Mouse (Mus musculus) frontal cortex, postnatal 25 days (tissue): ENCODE measurements around the gene Gm29427.
"Not testable (repeated sequence)": the region's sequence is repeated elsewhere in the genome, so short reads cannot be mapped to it uniquely, and the experiment has no call there.

Source experiments
- DNase-seq, 2 experiments: peaks; one replicate each; pipeline ENCODE4 v3.0.0; 2022; ENCODE audit warnings: low spot score in 2 of 2

The Gm29427 gene

DNA sequence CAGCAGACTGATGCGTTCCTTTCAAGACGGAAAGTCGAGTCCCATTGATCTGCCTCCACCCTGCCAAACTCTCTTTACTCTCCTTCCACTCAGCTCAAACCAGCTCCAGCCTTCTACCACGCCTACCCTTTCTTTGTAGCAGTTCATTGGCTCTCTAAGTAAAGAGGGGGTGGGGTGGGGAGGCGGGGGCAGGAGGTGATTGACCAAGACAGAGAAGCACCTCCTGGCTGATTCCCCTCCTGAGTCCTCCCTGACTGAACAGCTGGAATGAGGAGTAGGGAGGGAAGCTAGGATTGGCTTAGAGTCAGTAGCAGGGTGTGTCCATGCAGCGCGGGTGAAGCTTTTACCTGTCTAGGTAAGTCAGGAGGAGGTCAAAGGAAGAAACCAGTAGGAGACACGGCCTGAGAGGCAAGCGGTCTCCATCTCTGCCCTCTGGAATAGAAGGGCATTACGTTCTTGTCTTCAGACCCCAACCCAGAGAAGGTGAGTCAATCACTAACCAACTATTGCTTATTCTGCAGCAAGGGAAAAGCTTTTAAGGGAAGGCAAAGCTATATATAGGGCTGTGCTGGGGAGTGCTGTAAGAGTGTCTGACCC, 16.2 kb upstream of the Gm29427 start, which contains the start of gene AA986860:
Gene AA986860, plus strand, starts transcription at position 236 of the 597 bp plus-strand sequence.
- DNase-seq = no peak

DNA sequence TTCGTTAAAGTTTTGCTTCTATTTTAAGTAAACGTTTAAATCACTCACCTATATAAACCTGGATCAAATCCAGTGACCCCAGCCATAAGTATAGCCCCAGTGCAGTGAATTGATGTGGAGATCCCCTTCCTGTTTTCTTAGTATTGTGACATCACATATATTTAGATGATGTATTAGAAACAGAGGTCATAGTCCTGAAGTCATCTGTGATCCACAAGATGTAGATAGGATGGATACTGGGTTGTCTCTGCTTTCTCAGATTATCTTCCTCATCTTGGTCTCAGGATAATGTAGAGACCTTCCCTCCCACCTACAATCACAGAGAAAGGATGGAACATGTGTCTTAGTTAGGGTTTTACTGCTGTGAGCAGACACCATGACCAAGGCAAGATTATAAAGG, 13.6 kb upstream of the Gm29427 start, which contains the start of gene Pfkfb2:
Gene Pfkfb2, minus strand, starts transcription at position 101 of the 400 bp plus-strand sequence.
- DNase-seq = no peak

DNA sequence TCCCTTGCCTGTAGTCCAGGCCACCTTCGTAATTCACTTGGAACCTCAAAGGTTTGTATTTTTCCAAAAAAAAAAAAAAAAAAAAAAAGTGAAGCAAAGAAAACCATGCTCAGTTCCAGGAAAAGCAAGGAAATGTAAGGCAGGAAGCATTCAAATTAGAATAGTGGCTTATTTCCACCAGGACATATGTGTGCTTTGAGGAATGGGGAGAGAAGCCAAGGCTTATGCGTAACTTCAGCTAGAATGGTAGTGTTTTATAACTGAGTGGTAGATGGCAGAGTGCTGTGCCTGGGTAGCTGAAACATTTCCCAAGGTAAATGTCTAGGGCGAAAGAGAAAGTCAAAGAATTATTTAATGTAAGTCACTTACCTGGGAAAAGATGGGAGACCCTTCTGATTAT, 13.1 kb upstream of the Gm29427 start:
- no peak for DNase-seq

DNA sequence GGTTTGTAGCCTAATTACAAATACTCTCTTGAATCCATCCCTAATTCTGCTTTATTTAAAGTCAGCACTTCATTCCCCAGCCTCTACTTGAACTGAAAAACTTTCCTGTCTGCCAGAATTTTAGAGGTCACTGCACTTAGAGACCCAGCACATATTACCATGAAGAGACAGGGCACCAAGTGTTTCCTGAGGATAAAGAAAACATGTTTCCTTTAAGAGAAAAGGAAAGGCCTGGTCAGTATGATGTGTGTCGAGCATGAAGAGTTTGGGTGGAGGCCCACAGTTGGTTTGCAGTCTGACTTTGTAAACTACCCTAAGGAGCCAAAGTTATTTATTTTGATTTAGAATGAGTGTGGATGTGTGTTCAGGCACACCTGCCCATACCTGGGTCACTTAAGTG, 12.5 kb upstream of the Gm29427 start:
- DNase-seq = no peak

DNA sequence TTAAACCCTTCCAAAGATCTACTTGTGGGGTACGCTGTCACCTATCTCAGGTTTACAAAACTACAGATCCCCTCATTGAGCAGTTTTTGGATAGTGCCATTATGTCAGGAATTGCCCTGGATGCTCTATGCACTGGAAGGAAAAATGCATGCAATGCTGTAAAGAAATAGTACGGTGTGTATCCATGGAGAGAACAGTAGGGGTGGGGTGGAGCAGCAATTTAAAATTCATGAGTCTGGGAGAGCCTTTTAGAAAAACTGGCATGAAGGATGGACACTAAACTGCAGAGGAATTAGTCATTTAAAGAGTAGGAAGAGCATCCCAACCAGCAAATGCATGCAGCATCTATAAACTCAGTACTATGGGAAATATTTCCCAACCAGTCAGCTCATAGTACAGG, 10.8 kb upstream of the Gm29427 start:
- no peak for DNase-seq

DNA sequence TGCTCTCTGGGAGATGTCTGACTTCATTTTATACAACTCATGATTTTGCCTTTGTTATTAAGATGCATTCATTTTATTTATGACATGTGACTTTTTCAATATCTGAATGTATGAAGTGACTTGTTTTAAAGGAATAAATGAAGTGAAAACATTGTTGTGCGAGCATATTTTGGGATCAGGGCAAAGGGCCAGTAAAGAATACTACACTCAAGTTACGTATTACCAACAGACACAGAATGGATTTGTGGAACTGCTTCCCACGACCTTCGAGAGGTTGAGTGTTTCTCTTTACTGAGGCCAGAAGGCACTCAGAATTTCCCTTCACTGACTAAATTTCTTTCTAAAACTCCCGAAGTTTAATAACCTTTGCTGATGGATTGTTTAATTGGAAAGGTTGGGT, 8.6 kb upstream of the Gm29427 start:
- DNase-seq = no peak

DNA sequence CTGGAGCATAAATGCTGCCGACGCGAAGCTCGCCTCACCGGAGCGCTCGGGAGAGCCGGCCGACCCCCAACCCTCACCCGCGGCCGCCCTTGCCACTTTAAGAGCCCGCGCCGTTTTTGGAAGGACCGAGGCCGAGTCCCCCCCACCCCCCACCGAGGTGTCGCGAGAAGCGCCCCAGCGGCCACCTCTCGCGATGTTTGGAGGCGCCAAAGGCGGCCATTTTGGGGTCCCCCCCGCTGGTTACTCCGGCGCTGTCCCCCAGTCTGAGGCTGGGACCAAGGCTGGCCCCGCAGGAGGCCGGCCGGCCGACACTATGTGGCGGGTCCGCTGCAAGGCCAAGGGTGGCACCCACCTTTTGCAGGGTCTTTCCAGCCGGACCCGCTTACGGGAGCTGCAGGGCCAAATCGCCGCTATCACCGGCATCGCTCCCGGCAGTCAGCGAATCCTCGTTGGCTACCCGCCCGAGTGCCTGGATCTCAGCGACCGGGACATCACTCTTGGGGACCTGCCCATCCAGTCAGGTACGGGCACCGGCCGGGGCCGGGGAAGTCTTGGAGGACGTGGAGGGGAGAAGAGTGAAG, 1.8 kb upstream of the Gm29427 start, which contains the start of gene Yod1:
Gene Yod1, plus strand, starts transcription at position 37 of the 581 bp plus-strand sequence.
- DNase-seq = peak; percentile 73 to 83

DNA sequence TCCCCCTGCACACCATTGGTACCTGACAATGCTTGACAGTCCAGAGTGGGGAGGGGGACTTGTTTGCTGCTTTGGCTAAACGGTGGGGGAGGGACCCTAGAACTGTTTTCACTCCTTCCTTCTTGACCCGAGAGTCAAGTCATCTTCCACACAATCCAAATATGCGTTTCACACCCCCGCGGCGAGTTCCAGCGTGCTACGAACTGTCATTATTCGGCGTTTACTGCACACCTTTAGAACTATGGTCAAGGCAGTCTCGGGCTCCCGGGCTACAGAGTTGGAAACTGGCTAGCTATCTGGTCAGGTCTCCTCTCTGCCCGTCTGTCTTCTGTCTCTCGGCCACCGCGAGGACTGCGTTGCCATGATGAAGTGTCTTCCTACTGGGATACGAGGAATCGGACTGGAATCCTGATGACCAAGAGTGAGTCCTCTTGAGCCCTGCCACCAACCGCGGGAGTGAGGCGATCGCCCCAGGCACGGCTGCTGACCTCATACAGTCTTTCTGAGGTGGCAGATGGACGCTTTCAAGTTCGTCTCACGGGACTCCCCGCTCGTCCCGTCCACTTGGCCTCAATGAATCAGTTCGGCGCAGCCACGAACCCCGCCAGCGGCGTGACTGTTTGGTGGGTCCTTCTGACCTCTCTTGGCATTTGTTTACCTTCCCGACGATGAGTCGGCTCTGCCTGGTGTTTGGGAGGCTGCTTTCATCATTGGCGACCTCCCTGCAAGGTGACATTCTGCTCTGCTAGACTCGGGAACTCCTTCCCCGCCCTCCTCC, 1.1 kb upstream of the Gm29427 start:
- peak in 1 of 2 experiments; percentile 44 for DNase-seq

DNA sequence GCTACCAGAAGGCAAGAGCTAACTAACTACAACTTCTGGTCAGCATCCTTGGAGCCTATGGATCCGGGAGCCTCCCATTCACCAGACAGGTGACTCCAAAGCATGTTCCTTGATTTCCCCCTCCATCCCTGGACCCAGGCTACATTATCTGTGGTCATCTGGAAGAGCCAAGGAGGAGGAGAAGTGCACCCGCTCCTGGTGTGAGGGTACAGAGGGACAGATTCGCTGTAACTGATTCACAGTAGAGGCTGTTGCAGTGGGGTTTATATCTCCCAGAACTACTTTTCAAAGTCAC, 566 bp upstream of the Gm29427 start:
- DNase-seq = no peak

DNA sequence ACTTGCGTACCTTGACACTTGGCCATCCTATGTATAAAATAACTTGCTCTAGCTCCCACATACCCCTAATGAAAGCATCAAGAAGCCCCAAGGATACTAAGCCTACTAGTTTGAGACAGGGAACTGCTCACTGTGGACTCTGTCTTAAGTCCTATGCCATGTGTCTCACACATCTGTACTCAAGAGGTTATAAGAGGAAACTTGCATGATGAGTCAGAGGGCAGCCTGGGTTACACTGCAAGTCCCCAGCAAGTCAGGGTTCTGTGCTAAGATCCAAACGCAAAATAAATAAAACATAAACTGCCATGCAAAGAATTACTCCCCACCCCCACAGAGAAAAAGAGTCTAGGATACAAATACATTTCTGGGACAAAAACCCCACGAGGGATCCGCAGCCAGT, 1.6 kb downstream of the Gm29427 start:
- no peak for DNase-seq

DNA sequence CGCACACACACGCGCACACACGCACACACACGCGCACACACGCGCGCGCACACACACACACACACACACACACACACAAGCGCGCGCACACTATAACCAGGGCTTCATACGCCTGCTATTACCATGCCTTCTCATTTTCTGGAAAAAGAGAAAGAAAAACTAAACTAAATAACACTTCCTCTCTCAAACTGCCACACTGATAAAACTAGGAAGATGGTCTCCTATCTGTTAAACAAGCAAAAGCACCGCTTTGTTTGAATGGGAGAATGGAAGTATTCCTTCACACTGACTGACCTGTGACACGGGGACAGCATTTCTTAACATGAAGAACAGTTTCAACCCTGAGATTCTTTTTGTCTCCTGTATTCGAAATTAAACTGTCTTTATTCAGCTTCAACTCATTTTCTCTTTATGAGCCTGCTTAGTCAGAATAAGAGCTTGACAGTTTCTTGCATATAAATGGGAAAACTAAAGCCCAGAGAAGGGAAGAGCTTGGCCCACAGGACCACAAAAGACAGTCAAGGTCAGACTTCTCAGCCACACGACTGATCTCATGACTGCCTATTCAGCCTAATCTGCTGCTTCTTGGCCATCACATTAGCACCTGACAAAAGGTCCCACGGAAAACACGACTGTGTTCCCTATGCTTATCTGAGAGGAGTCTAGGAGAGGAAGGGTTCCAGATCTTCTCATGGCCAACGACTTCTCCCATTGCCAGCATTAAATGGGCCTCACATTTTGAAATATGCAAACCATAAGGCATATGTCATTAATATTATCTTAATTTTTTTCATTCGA, 5.1 kb downstream of the Gm29427 start:
- no peak for DNase-seq

DNA sequence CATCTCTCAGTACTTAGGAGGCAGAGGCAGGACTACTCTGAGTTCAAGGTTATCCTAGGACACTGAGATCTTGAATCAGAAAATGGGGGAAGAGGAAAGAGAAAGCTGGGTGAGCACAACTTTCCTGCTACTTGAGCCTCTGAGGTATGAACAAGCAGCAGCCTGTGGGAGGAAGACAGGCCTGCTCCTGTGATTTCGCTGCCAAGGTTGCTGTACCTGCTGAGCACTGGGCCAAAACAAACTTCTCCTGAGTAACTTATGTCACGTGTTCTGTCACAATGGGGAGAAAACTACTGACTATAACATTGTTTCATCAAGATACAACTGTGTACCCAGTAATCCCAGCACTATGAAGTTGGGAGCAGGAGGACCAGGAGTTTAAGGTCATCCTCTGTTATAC, 12.0 kb downstream of the Gm29427 start:
- DNase-seq = no peak

DNA sequence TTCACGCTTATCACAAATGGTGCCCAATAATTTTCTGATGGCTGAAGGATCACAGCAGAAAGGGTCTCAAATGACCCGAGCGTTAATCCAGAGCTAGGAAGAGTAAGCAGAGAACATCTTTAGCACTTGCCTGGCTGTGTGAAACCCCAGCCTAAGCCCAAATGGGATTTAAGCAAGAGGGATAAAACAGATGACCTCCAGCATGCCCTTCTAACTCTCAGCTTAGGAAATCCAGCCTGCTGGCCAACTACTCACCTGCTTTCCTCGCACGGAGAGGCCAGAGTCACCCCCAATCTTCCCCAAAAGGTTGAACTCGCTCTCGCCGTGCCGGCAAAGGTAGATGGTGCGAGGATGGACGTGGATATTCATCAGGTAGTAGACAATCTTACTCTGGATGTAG, 13.6 kb downstream of the Gm29427 start:
- no peak for DNase-seq

DNA sequence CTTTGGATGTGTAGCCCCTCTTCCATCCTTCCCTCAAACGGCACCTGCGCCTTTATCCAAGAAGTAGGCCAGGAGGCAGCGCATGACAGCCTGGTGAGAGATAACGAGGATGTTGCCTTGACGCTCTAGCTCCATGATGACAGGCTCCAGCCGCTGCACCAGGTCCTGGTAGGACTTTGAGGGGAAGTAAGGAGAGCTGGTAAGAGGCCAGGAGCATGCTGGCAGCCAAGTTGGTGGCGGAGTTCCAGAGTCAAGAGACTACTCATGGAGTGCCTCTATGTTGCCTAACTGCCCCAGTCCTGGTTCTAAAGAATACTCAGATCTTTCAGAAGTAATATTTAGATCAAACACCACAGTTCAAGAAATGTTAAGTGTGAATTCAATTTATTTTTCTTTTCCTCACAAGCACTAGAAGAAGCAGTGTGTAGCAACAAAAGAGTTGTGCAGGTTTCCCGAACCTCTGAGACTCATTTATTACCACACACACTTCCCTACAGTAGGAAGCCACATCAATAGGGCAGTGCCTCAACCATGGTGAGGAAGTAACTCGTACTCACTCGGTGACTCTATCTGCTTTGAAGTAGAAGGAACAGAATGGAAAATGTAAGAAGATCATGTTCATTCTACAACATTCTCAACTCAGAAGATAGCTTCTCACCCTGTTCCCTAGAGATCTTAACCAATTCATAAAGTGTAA, 15.5 kb downstream of the Gm29427 start:
- DNase-seq = no peak

DNA sequence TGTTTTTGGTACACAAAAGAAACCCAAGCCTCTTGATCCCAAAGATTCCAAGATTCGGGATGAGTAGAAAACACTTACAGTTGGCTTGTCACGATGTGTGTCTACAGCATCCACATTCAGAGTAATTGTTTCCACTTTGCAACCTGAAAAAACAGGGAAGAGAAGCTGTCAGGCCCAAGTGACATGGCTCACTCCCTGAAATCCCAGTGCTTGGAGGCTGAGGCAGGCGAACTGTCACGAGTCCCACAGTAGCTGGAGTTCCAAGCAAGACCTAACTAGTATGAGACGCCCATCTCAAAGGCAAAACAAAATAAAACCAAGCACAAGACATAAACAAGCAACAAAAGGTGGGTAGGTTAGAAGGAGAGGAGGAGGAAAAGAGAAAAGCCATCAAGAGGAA, 17.0 kb downstream of the Gm29427 start:
- no peak for DNase-seq

DNA sequence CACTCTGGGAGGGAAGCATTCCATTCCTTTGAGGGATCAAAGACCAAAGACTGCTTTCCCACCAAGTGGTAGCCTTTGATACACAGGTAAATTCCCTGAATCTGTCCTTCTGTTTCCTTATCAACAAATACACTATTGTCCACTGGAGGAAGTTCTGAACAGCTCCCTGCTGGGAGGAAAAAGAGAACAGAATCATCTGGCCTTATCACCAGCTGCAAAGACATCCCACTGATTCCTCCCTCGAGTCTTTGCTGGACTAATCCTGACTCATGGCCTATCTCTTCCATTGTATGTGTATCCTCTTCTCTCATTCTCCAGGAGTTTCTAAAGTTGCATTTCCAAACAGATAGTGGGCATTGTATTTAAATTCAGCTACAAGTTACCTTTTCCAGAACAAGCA, 31.7 kb downstream of the Gm29427 start:
- no peak for DNase-seq

DNA sequence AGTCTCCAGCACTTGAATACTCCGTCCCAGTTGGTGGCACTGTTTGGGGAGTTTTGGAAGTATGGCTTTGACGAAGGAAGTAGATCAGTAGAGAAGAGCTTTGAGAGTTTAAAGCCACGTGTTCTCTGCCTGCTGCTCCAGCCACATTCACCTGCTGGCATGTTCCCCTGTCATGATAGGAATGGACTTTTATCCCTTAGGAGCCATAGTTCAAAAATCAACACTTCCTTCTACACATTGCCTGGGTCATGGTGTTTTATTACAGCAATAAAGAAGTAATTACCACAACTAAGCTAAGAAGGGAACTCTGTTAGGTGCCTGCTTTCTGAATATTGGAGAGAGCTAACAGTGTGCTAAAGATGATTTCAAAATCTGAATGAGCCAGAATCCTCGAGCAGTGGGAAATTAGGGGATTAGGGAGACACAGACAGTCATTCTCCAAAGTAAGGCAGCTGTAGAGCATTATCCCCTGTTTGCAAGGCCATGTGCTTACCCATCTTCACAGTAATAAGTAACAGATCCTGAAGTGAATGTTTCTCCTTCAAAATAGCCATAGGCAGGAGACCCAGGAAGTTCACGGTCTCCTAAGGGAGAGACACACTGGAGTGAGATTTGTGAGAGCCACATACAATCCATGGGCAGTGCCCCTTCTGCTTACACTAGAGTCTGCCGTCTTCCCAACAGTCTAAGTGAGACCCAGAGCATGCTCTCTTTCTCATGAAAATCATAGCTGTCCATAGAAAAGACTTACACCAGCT, 33.8 kb downstream of the Gm29427 start:
- no peak for DNase-seq

DNA sequence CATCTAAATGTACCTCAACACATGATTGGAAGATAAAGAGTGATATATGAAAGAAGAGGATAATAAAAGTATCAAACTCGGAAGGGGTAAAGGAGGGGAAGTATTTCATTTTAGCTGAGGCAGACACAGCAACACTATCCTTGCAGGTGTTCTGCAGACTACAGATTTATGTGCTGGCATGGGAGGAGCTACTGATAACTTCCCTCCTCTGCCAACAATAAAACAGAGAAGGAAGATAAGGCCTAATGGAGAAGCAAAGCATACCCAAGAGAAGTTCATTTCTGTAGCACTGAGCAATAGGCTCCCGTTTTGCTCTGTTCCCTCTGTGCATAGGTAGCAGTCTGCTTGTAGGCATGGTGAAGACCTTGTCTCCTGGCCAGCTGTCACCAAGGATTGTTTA, 34.5 kb downstream of the Gm29427 start:
- DNase-seq = no peak

DNA sequence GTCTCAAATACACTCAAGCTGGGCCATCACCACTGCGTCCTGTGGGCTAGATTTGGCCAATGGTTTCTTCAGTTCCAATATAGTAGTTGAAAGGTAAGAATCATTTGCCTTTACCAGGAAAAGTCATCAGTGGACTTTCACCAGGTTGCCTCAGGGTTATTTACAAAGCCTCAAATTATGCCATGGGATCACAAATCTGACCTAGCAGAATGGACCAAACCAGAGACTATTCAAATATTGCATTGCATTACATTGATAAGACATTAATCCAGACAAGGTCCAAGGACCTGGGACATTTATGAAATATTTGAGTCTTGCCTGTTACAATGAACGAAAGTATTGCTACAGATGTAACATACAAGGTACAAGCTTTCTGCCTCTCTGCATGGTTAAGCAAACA, 37.0 kb downstream of the Gm29427 start:
- no peak for DNase-seq

DNA sequence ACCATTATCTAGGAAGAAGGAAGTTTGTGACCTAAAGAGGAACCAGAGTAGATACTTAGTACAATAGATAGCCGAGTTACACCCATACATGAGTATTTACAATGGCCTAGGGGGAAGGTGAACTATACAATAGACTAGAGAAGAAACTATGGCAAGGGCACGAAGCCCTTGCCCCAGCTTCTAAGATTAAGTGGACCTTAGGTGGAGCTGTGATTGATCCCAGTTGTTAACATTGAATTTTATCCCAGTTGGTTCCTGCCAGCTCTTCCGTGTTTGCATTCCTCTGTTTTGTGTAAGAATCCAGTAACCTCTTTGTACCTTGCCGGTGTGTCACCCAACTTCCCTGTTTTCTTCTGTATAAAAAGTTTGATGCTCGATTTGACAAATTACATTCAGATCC, 52.0 kb downstream of the Gm29427 start:
- DNase-seq = not testable (repeated sequence)

DNA sequence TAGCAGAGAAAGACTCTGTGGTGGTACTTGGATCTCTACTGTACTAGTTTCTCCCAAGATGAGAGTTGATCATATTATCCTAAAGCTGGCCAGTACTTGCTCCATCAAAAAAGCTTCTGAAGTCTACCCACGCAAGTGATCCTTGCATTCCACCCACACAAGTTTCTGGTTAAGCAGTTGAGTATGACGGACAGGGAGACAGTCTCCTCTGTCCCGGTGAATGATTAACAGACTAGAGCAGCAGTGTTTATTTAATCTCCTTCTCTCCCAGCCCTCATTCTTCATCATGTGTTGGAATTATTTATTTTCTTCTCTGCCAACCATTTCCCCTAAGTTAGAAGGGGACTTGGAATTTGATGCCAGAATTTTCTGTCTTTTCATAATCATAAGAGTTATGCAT, 54.1 kb downstream of the Gm29427 start, which contains the start of gene C4bp:
Gene C4bp, minus strand, starts transcription at position 179 of the 400 bp plus-strand sequence.
- no peak for DNase-seq
